Mouse (Mus musculus) cerebral cortex, adult 2 months (tissue): ENCODE results near the gene Dcst1.

Experiments used
- WGBS: fragments of 180-500 bp; shearing (Covaris S2); methylation state at CpG from one replicate; pipeline ENCODE4 v1.1.7; 2018; 5-methylcytosine and 5-hydroxymethylcytosine counted together

Gene Dcst1

DNA sequence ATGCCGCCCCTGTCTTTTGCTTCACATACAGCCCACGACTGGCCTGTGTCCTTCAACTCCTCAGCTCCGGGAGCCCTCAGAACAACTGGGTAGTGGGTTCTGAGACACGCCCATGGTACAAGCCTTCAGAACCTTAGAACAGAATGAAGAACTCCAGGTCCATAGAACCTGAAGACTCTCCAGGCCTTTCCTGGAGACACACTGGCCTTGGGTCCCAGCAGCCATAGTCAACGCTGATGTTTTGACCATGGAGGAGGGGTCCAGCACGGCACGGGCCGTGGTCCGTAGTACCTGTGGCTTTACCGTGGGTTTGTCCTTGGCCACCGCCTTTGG is at the start of gene Dcst1:
Dcst1 (minus strand) TSS at position 101 of the 333 bp plus-strand sequence.
- WGBS = 89% methylated on average over 11 of the region's 11 CpGs

DNA sequence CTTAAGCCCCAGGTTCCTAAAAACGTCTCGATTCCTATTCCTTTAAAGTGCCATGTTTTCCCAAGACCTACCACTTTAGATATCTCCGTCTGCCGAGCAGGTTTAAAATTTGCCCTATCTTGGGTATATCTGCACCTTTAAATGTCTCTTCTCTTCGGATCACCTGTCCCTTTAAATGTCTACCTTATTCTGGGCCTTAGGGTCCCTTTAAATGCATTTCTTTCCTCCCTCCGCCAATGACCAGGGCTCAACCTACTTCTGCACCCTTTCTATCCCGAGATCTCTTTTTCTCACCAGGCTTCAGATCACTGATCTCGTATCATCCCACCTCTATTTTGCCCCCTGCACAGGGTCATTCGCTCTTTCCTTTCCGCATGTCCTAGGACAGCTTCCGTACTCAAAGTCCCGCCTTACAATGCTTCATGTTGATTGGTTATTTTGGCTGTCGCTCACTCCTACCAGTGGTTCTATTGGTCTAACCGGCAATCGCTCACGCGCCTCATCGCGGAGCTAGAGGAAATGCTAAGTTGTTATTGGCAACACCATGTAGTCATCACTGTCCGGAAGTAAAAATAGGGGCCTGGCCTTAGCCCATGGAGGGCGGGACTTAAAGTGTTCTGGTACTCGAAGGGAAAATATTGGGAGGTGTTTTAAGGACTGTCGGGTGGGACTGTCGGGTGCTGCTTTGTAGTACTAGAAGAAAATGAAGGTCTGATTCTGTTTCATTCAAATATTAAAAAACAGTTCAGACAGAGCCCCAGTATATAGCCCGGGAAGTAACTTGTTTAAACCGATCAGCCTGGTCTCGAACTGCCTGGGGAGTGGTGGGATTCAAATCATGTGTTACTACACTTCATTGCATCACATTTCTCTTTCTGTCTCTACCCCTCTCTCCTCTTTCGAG is 46.7 kb upstream of the Dcst1 start, which contains the start of gene Flad1:
Flad1 (minus strand) TSS at position 381 of the 904 bp plus-strand sequence.
- 3% methylated on average over 28 of the region's 28 CpGs for WGBS

DNA sequence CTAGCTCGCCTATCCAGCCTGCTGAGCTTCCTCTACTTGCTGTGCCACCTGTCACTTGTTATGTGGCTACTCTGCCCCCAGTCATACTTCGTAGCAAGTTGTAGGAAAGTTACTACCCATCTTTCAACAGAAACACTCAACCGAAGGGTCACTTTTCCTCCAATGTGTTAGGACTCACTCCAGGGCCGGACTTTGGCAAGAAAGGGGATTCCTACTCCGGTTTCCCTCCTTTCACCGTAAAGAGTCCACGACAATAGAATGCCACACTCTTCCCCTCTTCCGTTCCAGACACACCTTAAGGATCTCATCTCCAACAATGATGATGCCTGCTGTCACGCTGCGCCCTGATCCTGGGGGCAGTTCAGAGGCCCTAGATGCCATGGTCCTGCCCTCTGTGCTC is 45.8 kb upstream of the Dcst1 start:
- WGBS = 75% methylated on average over 10 of the region's 10 CpGs

DNA sequence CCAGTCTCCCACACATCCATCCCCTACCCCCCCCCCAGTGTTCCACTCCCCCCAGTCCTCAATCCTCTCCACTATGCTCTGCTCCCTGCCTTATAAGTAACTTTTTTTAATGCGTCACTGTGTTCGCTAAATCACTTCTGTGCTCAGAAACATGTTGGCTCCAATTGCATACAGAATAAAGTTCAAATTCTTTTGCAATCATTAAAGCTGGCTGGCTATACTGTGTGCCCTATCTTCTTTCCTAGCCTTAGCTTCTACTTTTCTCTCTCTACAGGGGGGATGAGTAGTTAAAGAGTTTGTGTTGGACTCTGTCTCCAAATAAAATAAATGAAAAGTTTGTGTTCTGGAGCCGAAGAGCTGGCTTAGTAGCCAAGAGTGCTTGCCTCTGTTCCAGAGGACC is 44.6 kb upstream of the Dcst1 start:
- 81% methylated on average over 3 of the region's 3 CpGs for WGBS

DNA sequence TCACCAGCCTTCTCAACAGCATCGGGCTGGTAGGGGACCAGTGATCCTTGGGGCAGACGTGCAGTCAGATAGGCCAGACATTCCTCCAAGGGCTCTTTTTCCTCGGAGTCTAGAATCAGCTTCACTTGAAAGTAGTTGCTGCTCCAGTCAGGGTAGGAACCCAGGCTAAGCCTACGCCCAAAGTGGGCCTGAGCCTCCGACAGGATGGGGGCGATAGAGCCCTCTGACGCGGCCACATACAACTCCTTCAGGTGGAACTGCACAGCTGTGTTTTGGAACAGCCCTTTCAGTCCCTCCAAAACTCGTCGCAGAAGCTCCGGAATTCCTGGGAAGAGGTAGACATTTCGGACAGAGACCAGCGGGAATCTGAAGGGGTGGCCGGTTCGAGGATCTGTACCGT is 43.4 kb upstream of the Dcst1 start:
- 74% methylated on average over 16 of the region's 16 CpGs for WGBS

DNA sequence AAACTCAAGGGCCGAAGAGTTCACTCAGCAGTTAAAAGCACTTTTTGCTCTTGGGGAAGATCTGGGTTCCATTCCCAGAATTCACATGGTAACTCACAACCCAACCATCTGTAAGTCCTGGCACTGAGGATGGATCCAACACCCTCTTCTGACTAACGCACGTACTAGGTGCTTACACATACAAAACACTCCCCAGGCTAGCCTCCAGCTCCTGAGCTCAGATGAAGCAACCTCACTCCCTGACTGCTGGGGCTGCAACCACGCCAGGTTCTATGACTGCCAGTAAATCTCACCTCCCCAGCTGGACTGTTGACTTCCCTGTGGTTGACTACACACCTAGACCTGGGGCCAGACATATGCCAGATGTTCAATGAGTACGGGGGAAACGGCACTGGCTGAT is 41.8 kb upstream of the Dcst1 start:
- 72% methylated on average over 6 of the region's 6 CpGs for WGBS

DNA sequence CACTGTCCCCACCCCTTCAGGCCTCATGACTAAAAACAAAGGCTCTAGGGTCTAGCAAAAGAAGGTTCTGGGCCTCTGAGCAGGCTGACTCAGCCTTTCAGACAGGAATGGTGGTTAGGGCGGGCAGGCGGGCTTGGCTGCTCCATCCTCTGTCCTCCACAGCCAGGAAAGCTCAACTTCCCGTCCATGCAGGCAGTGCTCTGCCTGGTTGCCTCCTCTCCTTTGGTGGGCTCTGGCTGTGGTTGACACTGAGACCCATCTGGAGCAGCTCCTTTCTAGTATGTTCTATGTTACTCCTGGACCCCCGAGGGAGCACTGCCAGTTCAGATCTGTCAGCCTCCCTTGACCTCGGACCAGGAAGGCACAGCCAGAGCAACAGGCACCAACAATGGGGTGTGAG is 37.6 kb upstream of the Dcst1 start, which contains the start of gene Lenep:
Lenep (minus strand) TSS at position 101 of the 400 bp plus-strand sequence.
- 82% methylated on average over 5 of the region's 5 CpGs for WGBS

DNA sequence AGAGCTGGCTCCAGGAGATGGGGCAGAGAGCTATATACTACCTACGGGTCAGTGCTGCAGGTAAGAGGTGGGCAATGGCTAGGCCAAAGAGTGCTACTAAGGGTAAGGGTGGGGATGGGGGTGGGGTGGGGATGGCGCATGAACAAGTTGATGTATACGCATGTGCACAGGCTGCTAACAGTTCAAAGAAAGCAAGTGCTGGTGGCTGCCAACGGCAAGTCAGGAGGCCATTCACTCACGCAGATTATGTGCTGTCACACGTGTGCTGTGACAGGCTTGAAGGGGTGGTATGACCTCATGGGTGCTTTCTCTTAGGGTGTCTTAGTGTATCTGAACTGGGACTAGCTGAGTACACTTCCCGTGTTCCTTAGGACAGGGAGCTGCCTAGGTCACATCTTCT is 36.3 kb upstream of the Dcst1 start:
- WGBS = 91% methylated on average over 7 of the region's 7 CpGs

DNA sequence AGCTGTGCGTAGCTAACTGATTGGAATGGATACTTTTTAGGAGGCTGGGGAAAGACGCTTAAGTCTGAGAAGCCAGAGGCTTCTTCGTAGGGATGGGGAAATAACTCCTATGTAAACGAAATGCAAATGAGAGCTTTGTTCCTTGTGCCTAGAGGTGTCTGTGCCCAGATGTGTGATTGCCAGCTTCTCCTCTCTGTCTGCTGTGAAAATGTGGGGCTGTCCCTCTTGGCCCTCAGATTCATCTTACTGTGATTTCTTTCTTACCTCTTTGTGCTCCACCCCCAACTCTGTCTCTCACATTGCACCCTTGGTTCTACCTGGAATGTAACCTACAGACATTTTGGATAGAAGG is 31.6 kb upstream of the Dcst1 start:
- under 1% methylated on average over 4 of the region's 4 CpGs for WGBS

DNA sequence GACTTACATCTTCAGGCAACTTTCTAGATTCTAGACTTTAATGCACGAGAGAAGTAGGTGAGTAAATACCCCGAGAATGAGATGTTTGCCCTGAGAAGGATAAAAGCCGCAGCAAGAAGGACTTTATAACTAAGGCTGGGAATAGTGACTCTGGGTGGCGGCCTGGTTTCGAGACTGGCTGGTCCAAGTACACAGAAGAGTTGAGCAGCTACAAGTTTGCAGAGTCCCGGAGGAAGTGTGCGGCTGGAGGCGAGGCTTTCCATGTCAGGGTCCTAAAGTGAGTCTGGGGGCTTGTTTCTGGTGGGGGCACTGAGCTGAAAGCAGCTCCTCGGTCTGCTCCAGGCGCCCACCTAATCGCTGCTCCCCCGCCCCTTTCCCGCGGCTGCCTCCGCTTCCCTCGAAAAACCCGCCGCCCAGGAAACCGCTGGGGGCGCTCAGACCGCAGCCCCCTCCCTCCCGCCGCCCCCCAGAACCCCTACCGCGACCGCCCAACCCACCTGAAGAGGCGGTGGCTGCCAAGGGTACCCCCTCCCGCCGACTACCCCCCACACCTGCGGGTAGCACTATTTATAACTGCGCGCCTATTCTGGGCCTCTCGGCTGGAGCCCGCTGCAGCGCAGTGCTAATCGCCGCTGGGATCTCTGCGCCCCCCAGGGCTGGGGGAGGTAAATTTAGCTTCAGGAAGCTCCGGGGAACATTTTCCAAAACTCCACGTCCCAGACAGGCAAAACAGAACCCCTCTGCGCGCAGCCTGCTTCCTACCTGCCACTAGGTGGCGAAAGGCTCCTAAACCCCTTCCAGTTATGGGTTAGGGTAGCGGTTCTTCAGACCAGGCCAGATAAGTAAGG is 31.0 kb upstream of the Dcst1 start:
- WGBS = 2% methylated on average over 42 of the region's 44 CpGs

DNA sequence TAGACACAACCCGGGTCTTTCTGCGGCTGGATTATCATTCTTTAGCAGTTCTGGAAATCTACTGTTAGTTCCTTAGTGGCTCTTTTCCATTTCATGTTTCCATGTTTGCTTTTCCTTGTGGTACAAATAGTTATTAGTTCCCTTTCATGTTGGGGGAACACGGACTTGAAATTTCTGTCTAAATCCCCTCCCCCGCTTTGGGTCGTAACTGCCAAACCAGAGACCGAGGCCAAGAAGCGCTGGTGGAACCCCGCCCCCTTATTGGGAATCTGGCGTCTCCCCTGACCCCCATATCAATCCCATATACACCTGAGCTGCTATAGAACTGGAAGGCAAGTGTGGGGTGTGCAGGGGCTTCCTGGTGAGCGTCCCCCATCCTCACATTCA is 30.4 kb upstream of the Dcst1 start:
- WGBS = 6% methylated on average over 10 of the region's 10 CpGs

DNA sequence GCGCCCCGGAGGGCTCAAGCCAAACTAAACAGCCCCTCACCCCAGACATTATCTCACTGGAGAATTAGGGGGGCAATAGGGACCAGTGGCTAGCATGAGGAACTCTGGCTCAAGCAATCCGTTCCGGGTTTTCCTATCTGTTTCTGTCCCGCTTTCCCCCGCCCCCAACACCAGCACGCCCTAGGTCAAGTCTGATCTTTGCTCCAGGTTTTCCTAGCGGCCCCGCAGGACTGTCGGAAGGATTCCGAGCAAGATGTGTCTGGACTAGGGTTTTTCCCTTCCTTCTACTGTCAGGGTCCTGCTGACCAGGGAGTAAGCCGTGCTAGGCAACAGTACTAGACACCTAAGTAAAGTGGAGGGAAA is 29.8 kb upstream of the Dcst1 start:
- WGBS = 0% methylated on average over 12 of the region's 12 CpGs

DNA sequence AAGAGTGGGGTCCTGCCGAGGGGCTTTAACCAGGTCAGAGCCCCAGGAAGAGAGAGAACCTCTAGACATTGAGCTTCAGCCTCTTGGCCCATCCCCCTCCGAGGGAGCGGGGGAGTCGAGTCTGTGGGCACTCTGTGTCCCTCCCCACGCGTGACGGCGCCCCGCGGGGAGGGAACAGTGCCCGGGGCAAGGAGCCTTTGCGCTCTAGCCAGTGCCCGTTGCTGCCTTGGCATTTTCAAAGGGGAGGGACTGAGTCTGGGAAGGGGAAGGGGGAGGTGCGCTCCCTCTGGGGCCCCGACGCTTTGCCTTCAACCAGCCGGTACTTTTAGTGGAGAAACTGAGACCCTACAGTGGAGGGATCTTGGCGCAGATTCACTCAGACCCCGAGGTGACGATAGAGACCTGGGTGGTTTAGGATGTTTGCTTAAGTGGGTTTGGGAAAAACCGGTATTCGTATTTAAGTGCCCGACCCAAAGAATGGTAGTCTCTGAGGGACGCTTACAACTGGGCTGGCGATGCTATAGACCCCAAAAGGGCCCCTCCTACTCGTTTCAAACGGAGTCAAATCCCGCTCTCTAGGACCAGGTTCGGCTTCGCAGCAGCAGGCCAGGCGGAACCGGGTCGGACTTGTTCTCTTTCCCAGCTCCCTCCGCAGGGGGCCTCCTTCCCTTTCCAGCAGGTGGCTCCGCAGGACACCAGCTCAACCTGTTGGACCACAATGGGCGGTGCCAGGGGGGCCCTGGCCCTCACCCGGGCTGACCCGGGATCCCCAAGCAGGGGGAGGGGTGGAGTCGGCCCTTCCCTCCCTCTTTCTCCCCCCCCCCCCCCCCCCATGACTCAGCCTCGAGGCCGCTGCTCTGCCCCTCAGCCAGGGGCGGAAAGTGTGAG is 29.2 kb upstream of the Dcst1 start, which contains the start of gene Zbtb7b:
Zbtb7b (minus strand) TSS at position 771 of the 888 bp plus-strand sequence.
- WGBS = 1% methylated on average over 41 of the region's 42 CpGs

DNA sequence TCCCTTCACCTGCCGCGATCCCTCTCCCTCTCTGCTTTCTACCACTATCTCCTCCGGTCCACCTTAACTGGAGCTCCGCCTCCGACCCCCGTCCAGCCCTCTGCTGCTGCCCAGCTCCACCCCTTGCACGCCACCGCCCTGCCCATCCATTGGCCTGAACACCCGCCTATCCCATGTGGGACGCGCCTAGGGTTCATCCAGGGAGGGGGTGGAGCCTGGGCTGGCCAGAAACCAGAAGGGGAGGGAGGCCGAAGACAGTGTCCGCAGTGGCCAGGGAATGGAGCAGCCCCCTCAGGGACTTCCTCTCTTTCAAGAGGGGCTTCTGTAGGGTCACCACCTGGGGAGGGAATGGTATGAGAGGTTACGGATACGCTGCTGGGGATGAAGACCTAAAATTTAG is 28.6 kb upstream of the Dcst1 start:
- 1% methylated on average over 15 of the region's 15 CpGs for WGBS

DNA sequence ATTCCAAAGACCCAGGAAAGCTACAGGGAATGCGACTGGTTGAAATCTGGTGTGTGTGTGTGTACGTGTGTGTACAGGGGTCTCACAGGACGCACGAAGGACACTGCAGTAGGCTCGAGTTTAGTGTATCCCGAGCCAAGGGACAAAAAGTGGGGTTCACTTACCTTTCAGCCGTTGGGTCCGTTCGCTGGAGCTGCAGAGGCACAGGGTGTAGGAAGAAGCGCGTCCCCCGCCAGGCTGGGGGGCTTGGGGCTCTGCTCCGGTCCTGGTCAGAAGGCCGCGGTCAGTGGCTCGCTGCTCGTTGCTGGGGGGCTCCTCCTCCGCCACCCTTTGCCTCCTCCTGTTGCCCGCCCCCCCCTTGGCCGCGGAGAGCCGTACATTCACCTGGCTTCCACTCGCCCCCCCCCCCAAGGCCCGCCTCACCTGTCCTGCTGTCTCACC is 27.8 kb upstream of the Dcst1 start:
- under 1% methylated on average over 22 of the region's 24 CpGs for WGBS

DNA sequence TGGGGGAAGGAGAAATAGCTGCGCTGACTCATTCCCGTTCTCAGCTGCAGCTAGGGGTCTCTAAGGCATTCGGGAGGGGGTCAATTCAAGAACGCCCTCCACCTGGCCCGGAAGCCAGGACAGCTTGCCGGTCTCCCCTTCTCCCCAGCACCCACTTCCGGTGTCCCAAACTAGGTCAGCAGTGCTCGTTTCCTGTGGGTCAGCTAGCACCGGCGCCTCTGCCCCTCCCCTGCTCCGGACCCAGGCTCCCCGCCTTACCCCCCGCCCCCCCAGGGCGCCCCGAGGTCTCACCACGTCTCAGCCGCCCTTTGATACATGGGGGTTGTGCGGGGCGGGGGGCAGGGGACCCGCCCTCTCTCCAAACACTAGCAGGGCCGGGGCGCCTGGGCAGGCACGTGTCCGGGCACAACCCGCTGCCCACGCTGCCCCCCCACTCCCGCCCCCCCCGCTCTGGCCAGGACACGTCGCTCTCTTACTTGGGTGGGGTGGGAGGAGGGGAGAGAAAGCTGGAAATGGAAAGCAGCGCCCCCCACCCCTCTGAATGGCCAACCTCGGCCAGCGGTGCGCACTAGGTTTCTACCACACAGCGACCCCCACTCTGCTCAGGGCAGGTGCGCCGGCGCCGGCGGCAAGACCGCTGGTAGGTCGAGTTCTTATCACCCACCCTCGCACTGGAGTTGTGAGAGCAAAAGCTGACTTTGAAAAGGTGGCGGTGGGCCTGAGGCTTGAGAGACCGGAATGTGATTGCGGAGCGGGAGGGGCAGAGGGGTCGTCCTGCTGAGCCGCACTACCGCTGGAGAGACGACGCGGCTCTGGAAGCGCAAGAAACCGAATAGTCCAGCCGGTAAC is 26.8 kb upstream of the Dcst1 start:
- 1% methylated on average over 51 of the region's 56 CpGs for WGBS

DNA sequence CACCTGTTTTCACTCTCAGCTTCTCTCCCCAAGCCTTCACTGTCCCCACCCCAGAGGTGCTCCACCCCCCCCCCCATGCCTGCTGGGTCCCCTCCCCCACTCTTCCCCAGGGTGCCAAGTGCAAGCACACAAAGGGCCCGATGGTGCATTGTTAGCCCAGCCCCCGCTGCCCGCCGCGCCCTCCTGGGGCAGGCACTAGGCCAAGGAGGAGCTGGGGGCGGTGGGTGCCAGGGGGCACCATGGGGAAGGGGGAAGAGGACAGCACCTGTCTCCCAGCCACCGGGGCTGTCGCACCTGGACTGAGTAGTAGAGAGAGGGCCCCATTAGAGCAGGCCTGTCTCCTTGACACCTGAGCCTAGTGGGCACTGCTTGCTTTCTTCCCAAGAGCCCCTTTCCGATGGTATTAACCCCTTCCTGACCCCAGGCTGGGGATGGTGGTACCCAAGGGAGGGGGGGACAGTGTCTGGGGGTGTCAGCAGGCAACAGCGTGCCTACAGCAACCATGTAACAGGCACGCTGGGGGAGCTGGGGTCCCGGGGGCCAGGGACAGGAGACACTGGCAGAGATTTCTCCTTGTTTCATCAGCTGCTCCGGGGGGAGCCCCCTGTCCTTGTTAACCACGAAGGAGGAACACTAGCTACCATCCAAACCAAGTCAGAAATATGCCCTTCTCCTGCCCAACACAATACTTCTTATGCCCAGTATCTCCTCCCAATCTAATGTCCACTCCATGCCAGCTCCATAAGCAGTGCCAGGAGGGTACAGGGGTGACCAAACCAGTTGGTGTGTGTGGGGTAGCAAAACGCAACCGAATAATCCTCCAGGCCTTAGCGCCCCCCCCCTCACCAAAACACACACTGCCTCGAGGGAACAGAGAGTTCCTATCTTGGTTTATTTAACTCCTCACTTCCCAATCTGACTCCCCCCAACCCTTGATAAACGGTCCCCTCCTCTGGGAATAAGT is 25.9 kb upstream of the Dcst1 start:
- WGBS = 19% methylated on average over 18 of the region's 19 CpGs

DNA sequence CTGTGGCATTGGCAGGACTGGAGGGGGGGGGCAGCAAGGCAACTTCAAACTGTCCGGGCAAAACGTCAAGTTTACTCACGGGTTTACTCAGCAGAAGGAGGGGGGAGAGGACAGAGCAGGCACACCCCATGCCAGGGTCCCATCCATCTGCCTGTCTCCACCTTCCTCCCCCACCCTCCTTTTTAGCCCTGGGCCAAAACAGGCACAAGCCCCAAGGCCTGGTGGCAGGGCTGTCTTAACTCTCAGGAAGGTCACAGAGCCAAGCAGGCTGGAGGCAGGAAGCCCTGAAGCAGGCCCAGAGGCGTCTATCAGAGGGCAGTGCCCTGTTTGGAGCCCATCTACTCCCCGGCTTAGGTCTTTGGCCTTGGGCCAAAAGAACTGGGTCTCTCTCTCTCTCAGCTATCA is 25.1 kb upstream of the Dcst1 start:
- WGBS = 32% methylated on average over 5 of the region's 5 CpGs

DNA sequence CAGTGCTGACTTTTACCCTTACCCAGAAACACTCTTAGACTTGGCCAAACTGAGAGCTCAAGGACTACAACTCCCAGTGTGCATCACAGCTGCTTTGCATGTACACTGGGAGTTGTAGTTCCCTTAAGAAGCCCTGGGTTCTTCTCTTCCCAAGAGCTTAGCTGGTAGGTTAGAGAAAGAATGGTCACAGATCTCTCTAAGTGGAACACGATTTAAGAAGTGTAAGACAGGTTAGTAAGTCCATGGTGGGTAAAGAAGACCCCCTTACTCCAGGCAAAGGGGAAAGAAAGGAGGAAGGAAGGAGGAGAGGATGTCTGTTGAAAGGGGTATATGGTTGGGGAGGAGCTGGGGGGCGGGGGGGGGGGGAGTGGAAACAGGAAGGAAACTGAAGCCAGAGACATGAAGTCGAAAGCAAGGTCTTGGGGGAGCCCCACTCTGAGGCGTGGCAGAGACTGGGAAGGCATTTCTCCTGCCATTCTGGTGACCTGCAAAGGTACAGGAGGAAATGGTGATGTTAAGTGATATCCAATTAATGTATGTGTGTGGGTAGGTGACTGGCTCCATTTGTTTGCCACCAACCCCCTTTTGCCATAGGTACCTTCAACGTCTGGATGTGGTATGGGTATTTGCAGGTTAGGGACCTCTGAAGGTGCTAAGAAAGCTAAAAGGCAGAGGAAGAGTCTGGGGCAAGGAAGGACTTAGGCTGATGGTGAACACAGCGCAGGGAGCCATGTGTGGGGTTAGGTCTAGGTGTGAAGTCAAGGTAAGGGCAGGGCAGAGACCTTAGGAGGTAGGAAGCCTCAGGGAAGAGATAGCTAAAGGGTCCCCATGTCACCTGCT is 24.1 kb upstream of the Dcst1 start:
- 62% methylated on average over 6 of the region's 6 CpGs for WGBS
